Mouse (Mus musculus) urinary bladder, postnatal 4 days (tissue): ENCODE data around the gene Rfng.
"Not testable (repeated sequence)": the region's sequence is repeated elsewhere in the genome, so short reads cannot be mapped to it uniquely, and the experiment has no call there.

ENCODE experiments used
- DNase-seq, 2 experiments: peaks; one replicate each; pipeline ENCODE4 v3.0.0; 2021 to 2022; ENCODE audit warnings: low spot score in 2 of 2

The Rfng gene

DNA sequence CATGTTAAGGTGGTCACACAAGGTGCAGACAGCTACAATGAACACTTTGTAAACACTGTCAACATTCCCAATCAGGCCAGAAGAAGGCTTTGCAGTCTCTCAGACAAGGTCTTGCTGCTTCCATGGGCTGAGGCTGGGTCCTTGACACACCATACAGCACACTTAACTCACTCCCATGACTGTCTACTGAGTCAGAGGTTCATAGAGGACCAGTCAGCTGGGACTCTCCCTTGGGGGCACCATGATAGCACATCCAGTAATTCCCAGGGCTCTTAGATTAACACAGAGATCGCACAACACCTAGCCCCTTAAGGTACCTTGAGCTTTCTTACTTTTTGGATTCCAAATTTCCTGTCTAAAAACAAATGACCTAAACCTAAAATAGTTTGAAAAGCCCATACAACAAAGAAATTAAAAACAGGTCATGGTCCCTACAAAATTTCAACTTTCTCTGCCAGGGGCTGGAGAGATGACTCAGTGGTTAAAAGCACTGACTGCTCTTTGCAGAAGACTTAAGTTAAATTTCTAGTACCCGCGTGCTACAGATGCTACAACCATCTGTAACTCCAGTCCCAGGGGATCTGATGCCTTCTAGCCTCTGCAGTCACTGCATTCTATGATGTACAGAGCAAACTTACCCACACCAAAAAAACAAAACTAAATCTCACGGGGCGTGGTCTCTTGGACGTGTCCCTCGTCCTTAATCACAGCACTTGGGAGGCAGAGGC lies 10.4 kb downstream of the Rfng start:
- DNase-seq = no peak

GRCm38 (mm10) chr11:120772749-120773148 lies 11.3 kb downstream of the Rfng start:
- no peak for DNase-seq

DNA sequence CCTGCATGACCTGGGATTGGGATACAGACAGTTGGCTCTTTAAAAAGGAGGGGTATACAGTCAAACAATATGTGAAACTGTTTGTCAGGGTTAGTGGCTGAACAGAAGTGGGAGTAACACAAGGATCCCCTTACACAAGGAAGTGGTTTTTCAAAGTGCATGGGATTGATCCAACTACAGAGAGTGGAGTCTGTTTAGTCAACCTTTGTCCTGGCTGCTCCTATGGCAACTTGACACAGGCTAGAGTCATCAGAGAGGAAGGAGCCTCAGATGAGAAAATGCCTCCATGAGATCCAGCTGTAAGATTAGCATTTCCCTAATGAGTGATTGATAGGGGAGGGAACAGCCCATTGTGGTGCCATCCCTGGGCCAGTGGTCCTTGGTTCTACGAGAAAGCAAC lies 15.8 kb downstream of the Rfng start:
- DNase-seq = no peak

DNA sequence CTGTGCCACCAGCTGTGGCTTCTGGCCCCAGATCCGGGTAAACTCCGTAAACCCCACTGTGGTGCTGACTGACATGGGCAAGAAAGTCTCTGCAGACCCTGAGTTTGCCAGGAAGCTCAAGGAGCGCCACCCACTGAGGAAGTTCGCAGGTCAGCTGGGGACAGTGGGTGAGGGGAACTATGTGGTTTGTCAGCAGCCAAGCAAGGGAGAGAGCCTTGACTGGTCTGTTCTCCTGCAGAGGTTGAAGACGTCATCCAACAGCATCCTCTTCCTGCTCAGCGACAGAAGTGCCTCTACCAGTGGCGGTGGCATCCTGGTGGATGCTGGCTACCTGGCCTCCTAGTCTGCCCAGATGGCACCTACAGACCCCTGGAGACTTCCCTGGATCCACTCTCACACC lies 17.0 kb downstream of the Rfng start:
- not testable (repeated sequence) for DNase-seq

DNA sequence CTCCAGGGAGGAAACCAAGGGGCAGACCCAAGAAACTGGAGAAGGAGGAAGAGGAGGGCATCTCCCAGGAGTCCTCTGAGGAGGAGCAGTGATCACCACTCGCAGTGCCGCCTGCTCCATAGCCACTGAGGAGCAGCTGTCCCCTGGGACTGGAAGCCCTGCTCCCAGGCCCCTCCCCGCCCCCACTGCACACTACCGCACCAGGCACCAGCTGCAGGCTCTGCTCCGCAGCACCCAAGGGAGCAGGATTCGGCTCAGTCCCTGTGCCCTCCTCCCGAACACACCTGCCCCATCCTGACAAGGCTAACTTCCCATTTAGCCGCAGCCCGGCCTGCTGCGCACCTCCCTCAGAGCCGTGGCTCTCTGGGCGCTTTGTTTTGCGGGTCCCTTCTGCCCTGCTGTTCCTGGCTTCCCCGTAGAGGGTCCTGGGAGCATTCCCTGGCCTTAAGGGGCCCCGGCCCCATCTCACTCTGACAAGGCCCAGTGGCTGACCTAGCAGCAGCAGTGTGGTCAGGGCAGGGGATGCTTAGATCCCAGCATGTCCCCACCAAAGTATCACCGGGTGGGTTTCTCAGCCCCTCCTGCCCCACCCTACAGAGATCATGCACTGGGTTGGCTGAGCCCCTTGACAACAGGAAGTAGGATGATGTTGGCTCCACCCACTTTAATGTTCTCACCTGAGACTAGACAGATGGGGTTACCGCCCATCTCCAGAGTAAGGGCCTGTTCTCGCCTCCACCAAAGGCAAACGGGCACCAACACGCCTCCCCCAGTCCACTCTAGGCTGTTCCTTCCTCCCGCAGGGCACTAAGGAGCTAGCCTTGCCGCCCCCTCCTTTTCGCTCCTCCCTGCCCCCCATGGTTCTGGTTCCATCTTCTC lies 20.6 kb downstream of the Rfng start:
- not testable (repeated sequence) for DNase-seq

DNA sequence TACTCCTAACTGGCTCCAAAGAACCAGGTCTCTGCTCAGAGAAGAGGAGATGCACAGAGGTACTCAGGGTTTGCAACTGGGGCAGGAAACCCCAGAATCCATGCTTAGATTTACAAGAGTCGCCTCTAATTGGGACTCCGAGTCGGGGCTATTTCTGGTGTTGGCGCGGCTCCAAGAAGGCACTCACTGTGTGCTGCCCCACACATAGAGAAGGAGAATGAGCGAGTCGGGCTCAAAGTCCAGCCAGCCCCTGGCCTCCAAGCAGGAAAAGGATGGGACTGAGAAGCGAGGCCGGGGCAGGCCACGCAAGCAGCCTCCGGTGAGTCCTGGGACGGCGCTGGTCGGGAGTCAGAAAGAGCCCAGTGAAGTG lies 21.4 kb downstream of the Rfng start, which contains the start of gene Hmga1b:
TSS of gene Hmga1b (plus strand) at position 123 of the 370 bp plus-strand sequence.
- not testable (repeated sequence) for DNase-seq

GRCm38 (mm10) chr11:120761811-120762671 lies 22.0 kb downstream of the Rfng start:
- no peak for DNase-seq

DNA sequence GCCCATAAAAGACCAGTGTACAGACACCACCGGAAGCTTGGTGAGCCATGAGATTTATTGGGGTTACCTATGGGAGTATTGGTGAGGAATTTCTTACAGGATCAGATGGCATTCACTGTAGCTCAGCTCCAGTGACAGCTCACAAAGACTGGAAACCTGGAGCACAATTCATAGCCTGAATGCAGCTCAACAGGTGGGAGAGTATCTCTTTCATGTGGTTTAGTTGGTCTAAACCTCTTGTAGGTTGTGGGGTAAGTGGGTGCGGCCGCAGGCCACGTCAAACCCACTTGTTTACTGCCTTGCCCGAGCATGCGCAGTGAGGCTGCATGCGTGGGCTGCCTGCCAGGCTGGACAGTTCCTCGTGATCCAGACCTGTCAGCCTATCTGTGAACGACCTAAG lies 23.8 kb downstream of the Rfng start:
- no peak for DNase-seq

GRCm38 (mm10) chr11:120751606-120752005 lies 32.4 kb downstream of the Rfng start:
- no peak for DNase-seq

DNA sequence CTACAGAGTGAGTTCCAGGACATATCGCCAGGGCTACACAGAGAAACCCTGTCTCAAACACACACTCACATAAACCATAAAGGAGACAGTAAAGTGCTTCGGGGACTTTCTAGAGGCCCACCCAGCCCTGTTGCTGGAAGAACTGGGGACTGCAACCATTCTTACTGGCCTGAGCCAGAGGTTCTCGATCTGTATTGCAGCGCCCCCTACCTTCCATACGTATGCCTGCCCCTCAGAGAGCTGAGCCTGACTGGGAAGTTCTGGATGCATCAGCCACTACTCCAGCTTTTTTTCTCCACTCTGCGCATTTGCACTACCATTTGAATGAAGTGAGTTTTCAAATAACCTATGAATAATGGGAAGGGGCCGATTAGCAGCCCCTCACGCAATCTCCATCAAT lies 34.6 kb downstream of the Rfng start:
- DNase-seq = no peak

DNA sequence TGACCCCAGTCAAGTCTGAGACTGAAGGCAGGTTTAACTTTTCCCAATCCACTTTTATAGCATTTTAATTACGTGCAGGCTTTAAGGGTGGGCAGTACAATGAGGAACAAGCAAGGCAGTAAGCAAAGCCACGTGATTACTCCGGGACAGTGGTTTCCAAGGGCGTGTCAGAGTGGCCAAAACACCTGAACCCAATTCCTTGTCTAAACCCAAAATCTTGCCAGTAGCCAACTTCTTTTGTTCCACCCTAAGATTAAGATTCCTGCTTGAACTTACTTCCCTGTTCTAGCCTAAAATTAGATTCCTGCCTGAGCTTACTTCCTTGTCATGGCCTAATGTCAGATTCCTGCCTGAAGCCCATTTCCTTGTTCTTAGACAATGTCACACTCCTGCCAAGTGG lies 36.0 kb downstream of the Rfng start:
- DNase-seq = no peak

- DNase-seq = no peak
Observed at GRCm38 (mm10) chr11:120744121-120744701, 39.8 kb downstream of the Rfng start.

GRCm38 (mm10) chr11:120740981-120741380 lies 43.0 kb downstream of the Rfng start:
- DNase-seq = no peak

GRCm38 (mm10) chr11:120736424-120736823 lies 47.6 kb downstream of the Rfng start:
- DNase-seq = no peak

DNA sequence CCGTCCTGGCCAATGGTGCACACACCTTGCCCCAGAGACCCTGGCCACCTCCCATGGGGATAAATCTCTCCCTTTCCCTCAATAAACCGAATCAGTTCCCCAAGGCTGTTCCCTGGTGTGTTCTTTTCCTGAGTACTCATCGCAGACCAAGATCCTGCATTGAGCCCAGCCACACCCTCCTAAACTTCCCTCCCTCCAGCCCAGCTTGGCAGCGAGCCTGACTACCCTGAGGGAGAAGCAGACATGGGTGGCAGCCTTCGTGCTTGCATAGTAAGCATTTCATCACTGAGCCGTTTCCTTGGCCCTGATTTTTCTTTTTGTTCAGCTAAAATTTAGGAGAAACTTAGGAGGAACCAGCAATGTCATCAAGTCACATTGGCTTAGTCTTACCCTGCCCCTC lies 50.5 kb downstream of the Rfng start:
- no peak for DNase-seq

- DNase-seq = peak in 1 of 2 experiments; percentile 26
Observed at GRCm38 (mm10) chr11:120731858-120732680, 51.9 kb downstream of the Rfng start, which contains the start of gene Cbr2. TSS of gene Cbr2 (minus strand) at chr11:120732114.

DNA sequence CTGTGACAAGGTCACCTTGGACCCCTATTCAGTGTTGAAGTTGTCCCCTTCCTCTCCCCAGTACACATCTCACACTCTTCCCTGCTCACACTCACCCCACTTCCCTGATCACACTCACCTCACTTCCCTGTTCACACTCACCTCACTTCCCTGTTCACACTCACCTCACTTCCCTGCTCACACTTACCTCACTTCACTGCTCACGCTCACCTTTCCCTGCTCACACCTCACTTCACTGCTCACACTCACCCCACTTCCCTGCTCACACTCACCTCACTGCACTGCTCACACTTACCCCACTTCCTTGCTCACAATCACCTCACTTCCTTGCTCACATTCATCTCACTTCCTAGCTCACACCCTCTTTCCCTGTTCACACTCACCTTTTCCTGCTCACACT lies 52.6 kb downstream of the Rfng start:
- no peak for DNase-seq
